Mouse (Mus musculus) MEL-GATA-1-ER (cell line): ENCODE measurements around the gene Lrrc34.

Experiments used
- DNase-seq: peaks from one replicate; pipeline ENCODE4 v3.0.0-alpha.2; 2012; ENCODE audit warnings: low read depth; ENCODE audit errors: extremely low read depth

Lrrc34 gene

GRCm38 (mm10) chr3:30600717-30601116 is 47.0 kb downstream of the Lrrc34 start:
- peak; percentile 49 for DNase-seq

- peak; percentile 44 for DNase-seq
Observed at GRCm38 (mm10) chr3:30599711-30600545, 47.7 kb downstream of the Lrrc34 start, which contains the start of gene Actrt3. Actrt3 (minus strand) TSS chr3:30599939.

- DNase-seq: no peak
Observed at GRCm38 (mm10) chr3:30597271-30597670, 50.4 kb downstream of the Lrrc34 start.

- DNase-seq: peak; percentile 18
Observed at GRCm38 (mm10) chr3:30595111-30595832, 52.4 kb downstream of the Lrrc34 start.

- DNase-seq: peak; percentile 60
Observed at GRCm38 (mm10) chr3:30593719-30594485, 53.8 kb downstream of the Lrrc34 start.

- peak; percentile 73 for DNase-seq
Observed at GRCm38 (mm10) chr3:30592418-30592853, 55.2 kb downstream of the Lrrc34 start.

- DNase-seq: no peak
Observed at GRCm38 (mm10) chr3:30588865-30589264, 58.8 kb downstream of the Lrrc34 start.
